Mouse (Mus musculus): Measurements from ENCODE around the gene C1qtnf3.

Gene C1qtnf3

DNA sequence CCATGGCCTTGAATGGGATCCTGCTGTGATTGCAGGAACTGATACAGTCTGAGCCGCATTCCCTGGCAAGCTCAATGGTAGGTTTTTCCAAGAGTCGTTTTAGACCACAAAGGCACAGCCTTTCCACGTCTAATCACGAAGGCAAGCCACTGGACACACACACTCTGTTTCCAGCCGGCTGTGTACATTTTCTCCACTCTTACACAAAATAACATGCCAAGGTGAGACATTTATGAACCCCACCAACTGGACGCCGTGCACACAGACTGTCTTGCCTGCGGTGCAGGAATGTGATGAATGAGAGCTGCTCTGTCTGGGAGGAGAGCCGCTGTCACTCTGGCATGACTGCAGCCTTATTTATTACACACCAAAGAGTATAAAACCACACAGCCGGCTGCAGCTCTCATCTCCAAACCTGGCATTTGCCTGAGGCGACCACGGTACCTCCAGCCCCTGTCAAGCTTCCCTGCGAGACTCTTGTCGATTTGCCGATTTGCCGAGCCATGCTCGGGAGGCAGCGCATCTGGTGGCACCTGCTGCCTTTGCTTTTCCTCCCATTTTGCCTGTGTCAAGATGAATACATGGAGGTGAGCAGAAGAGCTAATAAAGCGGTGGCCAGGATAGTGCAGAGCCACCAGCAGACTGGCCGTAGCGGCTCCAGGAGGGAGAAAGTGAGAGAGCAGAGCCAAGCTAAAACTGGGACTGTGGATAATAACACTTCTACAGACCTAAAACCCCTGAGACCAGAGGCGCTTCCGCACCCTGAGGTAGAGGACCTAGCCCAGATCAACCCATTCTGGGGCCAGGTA is at the start of gene C1qtnf3:
C1qtnf3 (plus strand) TSS at position 382 of the 809 bp plus-strand sequence.
- no peak for DNase-seq

DNA sequence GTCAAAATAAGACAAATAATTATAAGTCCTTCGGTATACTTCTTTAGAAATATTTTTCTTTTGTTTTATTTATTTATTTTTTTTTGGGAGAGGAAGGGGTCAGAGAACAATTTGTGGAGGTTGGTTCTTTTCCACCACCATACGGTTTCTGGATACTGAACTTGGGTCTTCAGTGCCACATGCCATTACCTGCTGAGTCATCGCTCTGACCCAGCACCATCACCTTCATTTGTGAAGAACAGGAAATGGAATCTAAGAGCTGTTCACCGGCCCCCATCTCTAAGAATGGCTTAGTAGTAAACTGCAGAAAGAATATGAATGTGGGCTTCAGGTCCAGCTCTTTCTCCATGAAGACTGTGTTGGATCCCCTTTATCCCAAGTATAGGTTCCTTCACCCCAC is 49.8 kb upstream of the C1qtnf3 start:
- DNase-seq = no peak

DNA sequence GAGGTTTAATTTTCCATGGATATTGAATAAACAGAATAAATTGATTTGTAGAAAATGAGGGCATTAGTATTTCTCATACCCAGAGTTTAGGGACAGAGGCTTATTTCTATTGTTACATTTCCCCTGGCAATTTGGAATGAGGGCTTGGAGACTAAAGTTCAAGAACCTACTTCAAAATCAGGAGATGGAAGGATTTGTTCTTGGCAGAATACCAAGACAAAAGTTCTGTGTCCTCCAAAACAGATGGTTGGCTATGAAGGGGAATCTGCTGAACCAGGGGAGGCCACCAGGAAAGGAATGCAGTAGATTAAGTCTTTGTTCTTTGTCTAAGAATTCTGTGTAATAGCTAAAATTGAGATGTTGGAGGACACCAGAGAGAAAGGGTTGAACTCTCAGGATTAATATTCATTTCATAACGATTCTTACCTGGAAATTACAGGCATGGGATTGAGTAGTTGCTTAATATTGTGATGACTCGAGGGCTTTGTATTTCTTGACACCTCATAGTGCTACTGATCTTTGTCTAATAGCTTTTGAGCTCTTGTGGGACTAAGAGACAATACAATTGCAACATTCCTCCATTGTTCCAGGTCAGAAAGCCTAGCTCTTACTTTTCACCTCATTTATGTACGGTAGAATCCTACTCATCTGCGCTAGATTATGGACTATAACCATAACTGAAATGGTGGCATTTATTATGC is 35.4 kb upstream of the C1qtnf3 start:
- no peak for DNase-seq

DNA sequence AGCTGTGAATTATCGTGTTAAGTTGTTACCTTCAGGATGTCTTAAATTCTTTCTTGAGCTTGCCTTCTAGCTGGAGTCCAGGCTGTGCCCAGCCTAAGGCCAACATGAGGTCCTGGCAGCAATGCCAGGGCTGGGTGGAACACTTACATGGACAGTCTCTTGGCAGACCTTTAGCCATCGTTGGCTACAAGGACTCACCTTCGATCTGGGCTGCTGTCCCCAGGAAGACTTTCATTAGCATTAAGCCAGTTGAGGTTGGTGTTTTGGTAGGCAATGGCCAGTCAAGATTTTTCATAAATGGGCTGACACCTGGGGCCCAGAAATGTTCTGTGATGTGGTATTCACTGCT is 34.8 kb upstream of the C1qtnf3 start:
- no peak for DNase-seq

DNA sequence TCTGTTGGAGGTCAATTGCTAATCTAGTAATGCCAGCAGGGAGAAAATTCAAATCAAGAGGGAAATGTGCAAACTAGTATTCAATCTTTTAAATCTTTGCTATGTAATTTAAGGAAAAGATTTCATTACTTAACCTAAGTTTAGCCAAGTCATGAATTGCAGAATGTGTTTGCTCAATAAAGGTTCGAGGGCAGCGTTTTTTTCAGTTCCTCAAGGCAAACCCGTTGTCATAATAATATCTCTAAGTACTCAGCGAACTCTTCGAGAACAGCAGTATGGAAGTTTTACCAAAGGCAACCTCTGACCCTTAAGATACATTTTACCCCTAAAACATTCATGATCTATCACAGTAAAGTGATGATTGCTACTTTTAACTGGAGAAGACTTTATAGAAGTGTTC is 31.9 kb upstream of the C1qtnf3 start:
- DNase-seq = no peak

DNA sequence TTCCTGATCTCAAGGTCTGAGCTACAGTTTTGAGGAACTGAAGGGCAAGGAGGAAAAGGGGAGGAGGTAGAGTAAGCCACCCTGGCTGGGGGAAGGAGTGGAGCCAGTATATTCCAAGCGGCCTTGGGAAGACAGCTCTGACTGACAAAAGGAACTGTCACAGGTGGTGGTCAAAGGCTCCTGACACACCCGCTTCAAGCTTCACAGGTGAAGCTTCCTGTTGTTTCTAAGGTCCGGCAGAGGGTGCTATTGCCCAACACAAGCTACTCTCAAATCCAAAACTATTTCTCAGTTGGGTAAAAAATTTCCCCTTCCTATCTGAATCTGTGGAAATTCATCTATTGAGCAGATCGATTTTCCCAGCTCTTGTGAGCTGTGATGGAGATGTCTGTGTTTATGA is 31.1 kb upstream of the C1qtnf3 start:
- DNase-seq = no peak

DNA sequence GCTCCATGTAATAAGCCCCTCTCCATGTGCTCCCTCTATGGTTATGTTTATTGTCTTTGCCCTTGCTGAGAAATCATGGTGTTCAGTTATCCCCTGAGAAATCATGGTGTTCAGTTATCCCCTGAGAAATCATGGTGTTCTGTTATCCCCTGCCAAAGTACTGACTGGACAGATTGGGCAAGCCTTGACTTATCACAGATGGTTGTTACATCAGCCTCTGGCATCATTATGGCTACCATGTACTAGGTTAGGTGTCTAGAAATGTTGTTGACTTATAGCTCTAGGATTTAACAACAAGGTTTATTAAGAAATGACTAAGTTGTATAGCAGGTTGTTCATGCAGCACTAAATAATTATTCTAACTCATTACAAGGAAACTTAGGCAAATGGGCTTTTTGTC is 30.1 kb upstream of the C1qtnf3 start:
- no peak for DNase-seq

DNA sequence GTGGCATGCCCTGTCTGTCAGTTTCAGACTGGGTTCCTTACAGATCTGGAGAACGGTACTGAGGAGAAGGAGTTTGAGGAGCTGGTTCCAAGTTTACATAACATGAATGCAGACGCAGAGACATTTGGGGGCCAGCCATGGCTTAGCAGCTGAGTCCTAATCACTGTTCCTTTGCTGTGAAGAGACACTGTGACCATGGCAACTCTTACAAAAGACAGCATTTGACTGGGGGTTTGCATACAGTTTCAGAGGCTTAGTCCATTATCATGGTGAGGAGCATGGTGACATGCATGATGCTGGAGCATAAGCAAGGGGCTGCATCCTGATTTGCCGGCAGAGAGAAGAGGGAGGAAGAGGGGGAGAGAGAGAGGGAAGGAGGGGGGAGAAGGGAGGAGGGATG is 29.6 kb upstream of the C1qtnf3 start:
- DNase-seq = no peak

DNA sequence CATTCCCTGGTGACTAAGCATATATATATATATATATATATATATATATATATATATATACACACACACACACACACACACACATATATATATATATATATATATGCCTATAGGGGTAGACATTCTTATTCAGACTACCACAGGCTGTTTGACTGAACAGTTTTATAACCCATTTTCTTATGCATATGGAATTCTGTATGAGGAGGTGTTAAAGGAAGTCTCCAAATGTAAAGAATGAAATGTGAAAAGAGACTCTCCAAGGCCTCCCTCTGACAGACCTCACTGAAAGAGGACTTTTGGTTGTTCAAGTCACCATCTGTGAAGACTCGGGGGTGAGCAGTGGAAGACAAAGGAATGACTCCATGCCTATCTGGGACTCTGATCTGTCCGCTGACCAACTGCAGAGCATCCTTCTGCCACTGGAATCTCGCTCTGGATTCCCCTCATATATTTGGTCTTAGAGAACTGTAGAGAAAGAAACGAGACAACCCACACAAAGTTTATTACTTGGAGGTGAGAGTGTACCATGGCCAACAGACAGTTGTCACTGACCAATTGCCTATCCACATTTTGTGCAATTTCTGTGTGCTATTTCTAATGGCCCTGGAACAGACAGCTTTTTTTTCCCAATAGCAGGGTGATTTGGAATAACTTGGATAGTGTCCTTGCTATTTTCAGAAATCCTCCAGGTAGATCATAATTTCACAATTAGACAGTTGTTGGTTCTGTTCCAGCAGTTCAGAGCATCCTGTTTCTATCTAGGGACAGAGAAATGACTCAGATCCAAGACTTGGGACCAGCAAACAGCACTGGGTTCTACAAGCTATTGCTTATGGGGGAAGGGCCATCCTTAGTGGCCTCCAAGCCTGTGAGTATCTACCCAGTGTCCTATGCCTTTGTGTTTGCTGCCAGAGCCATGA is 28.8 kb upstream of the C1qtnf3 start:
- DNase-seq = peak; percentile 4

DNA sequence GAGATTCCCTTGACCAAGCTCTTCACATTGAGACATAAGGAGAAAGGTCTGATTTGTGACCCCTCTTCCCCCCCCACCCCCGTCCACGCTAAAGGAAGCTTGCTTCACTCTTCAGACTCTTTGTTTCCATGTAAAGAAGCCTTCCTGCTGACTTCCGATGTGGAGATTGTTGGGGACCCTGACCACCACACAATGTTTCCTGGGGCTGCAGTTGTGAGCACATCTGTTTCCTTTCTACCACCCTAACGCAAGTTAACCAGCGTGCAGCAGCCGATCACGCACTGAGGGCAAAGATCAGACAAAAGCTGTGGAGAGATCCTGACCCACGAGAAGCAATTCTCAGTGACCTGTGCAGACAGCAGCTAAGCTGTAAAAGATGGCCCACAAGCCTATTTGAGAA is 24.8 kb upstream of the C1qtnf3 start:
- no peak for DNase-seq

DNA sequence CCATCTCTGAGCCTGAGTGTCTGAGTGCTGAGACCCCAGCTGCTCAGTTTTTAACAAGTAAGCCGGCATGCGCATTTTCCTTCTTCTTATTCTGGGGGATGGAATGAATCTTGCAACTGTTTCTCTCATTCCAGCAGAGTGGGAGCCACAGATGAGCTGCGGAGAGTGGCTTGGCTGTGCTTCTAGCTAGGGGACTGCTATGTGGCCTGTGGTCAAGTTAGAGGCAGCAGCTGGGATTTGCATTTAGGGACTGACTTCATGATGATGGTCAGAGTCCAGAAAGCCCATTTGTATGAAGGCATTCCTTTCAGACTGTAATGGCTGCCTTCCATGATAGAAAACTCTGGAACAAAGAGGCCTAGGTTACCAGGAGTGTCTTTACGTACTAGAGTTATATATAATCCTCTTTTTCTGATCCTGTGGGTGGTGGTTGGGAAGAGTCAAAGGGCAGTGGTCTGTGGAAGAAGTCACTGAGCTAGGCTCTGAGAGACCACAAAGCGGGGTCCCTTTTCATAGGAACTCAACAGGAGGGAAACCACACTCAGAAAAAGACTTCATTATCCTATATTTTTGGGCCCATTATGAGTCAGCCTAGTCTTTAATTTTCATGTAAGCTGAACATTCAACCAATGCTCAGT is 23.4 kb upstream of the C1qtnf3 start:
- no peak for DNase-seq

DNA sequence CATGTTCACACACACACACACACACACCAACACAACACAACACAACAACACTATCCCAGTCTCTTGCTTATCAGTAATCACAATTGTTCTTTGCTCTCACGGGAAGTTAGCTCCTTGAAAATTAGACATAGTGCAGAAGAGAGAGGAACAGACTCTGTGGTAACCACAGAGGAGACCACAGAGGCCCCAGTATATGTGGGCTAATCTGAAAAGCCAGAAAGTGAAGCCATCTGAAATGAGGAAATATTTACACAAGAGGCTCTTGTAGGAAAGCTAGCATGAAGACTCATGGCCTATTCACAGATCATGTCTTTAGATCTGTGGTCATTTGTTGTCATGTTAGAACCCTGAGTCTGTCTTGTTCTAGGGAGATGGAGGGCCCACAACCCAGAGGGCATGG is 18.2 kb upstream of the C1qtnf3 start:
- DNase-seq = no peak

DNA sequence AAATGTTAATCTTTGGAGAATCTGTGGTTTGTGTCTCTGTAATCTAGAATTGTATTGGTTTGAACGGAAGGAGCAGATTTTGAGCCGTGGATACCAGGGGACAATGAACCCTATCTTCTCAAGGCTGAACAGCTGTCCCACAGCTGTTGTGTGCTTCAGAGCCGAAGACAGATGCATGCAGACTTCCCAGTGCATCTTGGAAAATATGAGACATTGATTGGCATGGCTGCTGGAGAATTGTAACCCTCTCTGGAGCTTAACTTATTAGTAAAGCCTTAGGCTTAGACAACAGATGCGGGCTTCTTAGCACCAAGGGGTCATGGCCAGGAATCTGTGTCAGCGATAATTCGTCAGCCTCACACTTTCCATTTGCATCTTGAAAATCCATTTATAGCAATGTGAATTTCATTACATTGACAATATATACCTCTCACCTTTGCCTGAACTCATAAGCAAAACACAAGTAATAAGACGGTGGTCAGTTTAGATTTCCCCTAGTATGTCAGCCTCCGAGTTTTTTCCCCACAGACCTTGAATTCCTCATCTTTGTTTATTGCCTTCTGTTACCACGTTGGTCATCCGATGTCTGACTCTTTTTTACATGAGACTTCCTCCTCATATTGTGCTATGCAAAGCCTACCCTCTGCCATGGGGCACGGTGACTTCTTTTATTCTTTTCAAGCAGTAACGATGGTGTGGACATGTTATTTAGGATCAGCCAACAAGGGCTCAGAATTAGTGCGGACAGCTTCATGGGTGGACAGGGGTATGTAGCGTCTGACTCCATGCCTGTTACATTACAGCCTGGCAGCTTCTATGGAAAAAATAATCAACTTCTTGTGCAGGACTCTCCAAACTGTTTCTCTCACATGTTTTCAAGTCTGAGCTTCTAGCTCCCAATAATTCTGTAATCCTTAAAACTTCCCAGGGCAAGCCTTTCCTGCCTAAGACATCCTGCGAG is 11.7 kb upstream of the C1qtnf3 start:
- DNase-seq = no peak

DNA sequence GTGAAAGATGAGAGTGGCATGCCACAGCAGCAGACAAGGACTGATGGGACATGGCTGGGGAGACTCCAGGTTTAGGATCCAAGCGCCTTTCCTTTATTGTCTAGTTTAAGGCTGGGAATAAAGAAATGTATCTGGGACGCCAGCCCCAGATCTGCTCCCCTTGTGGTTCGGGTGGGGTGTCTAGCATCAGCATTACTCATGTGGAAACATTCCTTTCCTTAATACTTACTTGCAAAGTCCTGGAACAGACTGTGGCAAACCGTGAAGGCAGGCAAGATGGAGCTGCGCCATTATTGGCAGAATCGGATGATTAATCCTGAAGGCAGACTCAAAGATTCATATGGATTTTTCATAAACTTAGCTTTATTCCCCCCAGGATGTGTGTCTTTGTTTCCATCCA is 10.2 kb upstream of the C1qtnf3 start:
- DNase-seq = no peak

DNA sequence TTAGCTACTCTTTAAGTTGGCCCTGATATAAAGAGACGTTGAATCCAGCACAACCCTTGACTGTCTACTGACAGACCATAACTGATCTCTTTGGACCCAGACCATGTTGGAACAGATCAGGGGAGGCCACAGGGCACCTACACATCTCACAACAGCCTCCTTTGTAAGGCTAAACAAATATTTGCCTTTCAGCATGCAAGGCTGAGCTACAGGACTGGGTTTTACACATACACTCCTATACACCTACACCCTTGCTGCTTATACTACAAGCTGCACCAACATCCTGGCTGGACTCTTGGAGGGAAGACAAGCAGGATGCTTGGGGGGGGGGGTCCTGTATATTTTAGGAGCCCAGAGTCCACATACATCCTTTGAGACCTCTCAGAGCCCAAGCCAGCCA is 4.3 kb upstream of the C1qtnf3 start:
- no peak for DNase-seq

DNA sequence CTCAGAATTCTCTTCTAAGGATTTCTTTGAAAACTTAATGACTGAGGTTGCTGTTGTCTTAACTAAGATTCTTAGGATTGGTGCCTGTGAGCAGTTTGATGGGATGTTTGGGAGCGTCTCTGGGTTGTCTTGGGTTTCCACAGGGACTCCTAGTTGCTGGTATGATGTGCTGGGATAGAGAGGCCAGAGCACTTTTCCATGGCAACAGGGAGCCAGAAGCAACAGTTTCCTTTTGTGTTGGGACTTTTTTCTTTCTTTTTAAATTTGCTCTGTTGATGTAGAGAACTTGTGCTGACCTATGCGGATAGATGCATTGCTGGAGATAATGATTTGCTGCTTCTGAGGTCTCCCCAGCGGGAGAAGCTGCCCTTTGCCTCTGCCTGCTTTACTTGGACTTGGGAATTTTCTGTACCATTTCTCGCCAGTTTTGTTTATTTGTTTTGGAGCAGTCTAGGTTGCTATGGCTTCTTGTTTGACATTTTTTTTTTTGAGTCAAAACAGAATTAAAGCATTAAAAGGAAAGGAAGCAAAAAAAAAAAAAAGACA is 701 bp downstream of the C1qtnf3 start:
- no peak for DNase-seq

DNA sequence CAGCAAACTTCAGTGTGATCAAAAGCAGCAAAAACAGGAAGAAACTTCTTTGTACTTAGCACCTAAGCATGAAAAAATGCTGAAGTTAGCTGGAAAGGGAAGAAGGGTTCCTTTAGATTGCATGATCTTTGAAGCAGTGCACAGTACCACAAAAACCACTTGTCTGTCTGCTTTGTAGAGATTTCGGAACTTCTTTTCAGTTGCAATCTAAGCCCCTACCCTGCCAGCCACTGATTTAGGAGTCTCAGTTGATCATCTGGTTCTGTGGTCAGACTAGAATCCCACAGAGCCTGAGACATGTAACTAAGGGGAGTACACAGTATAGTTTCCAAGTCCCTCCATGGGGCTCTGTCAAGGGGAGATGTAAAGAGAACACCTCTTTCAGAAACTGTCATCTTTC is 1.3 kb downstream of the C1qtnf3 start:
- no peak for DNase-seq

DNA sequence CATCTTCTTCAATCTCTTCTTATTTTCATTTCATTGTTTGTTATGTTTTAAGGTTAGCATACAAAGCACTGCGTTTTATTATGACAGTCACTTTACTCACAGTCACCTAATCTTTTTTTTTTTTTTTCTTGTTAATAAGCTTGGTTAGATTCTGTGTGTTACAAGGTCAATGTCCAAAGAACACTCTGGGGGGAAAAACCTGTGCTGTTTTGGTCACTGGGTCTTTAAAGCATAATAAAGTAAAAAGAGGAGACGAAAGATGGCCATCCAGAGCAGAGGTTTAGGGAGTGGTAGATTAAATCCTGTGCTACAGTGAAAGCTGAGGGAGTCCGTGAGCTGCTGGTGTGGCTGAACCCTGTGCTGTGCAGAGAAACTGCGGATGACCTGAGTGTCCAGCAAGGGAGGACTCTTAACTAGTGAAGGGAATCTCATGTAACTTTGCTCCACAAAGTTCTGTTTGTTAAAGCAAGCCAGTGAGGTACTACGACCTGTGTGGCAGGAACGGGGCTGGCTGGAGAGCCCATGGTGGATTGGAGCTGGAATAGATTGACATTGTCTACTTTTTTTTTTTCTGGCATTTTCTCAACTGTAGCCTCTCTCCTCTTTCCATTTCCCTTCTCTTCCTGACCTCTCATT is 2.4 kb downstream of the C1qtnf3 start:
- DNase-seq = no peak

DNA sequence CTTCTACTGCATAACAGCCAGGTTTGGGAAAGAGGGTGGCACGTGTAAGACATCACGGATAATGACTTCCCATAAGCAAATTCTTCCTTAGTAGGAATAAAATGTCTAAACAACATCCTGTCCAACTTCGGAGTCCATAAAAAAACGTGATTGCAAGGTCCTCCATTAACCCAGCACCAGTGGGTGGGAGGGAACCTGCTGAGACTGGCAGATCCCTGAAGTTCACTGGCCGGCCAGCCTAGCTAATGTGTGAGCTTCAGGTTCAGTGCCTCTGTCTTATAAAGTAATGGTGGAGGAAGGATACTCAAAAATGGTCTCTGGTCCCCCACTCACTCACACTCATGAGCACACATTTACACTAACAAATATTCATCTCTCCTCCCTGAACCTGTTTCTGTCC is 3.0 kb downstream of the C1qtnf3 start:
- no peak for DNase-seq

DNA sequence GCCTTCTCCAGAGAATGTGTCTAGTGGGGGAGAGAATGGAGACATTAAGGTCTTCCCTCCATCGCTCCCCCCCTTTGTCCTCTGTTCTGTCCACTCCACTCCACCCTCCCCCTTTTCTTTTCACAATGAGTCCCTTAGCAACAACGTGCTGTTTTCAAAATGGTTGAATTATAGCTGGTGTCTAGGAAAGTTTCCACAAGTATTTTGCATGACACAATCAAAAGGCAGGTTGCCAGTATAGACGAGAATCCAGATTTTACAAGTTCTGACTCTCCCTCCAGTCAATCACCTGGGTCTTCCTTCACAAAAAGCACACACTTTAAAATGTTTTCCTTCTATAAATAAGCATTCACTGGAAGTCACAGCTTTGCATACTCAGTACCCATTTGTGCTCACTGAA is 4.6 kb downstream of the C1qtnf3 start:
- no peak for DNase-seq
